Mouse (Mus musculus): Measurements from ENCODE around the gene Catsperz. TPM values are rescaled to one million over a fixed set of nuclear protein-coding genes. Genes with fewer than 3 reads are reported as not detected.

Gene Catsperz
- not detected in 2 replicates for total RNA-seq (2021)
- long read RNA-seq, partial matches to known transcripts, result 0 of 1 reads
- long read RNA-seq, other reads (novel, unspliced or antisense), result 1 of 1 reads

GRCm38 (mm10) chr19:6925307-6925573, at the start of gene Catsperz:
Catsperz (minus strand) TSS chr19:6925380.
- DNase-seq, result no peak

DNA sequence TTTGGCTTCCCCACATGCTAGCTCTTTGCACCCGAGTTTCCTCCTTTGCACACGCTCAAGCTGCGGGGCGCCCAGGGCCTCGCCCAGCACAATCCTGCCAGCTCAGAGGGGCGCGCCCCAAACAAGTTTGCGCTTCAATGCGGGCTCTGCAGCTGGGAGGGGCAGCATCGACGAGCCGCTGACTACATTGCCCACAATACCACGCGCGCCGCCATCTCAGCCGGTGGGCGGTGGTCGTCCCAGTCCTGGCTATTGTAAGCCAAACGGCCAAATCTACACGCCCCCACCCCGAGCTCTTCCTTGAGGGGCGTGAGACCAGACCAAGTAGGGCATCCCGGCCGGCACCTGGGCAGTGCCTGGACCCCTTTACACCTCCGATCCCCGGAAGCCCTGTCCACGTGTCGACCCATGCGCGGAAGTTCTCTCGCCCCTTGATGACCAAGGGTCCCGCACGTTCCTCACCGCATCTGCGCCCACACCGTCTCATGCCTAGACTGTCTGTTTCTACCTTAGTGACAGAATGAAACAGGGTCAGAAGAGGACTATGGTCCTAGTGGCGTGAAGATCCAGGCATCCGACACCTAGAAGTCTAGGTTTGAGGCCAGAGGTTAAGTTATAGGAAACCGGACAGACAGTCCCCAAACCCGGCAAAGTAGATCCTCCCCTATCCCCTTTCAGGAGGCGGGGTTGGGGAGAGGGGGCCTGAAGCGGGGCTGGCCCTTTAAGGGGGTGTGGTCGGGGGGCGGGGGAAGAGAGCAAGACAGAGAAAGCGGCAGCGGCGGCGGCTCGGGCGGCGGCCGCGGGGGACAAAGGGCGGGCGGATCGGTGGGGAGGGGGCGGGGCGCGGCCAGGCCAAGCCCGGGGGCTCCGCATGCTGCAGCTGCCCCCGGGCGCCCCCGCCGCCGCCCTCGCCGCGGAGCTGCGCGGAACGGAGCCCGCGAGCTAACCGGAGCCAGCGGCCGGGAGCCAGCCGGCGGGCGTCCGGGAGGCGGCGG, 49.3 kb upstream of the Catsperz start, which contains the start of gene Ppp1r14b:
Gene Ppp1r14b, plus strand, starts transcription at position 758 of the 995 bp plus-strand sequence.
- DNase-seq, result peak; percentile 87

DNA sequence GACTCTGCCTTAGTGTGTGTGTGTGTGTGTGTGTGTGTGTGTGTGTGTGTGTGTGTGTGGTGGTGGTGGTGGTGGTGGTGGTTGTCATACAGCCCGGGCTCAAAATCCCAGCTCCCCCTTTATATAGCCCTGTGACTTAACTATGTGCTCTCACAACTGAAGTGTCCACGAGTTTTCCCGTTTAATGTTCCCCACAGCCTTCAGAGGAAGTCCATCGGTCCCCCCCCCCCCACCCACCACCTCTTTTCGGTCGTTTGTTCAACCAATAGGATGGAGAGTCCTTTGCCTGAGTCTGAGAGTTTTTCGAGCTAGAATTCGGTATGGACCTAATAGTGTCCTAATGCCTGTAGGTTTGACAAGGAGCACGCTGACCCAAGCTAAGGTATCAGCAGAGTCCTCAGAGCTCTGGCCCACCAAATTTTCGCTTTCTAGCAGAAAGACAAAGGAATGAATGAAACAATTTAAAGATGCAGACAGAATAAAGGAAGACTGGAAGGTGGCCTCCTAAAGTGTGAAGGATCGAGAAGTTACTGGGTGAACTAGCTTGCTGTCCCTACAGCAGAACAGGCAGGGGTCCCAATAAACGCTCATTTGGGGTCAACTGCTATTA, 48.5 kb upstream of the Catsperz start:
- no peak for DNase-seq

- DNase-seq, result no peak
Observed at GRCm38 (mm10) chr19:6972247-6972917, 47.2 kb upstream of the Catsperz start.

- DNase-seq, result no peak
Observed at GRCm38 (mm10) chr19:6971644-6972043, 46.5 kb upstream of the Catsperz start.

- no peak for DNase-seq
Observed at GRCm38 (mm10) chr19:6970460-6971085, 45.4 kb upstream of the Catsperz start.

GRCm38 (mm10) chr19:6969665-6970381, 44.6 kb upstream of the Catsperz start:
- peak; percentile 89 for DNase-seq

GRCm38 (mm10) chr19:6969291-6969664, 44.1 kb upstream of the Catsperz start:
- no peak for DNase-seq

GRCm38 (mm10) chr19:6968491-6969271, 43.5 kb upstream of the Catsperz start:
- no peak for DNase-seq

- DNase-seq, result no peak
Observed at GRCm38 (mm10) chr19:6956461-6956860, 31.3 kb upstream of the Catsperz start.

- no peak for DNase-seq
Observed at GRCm38 (mm10) chr19:6955424-6955823, 30.2 kb upstream of the Catsperz start.

DNA sequence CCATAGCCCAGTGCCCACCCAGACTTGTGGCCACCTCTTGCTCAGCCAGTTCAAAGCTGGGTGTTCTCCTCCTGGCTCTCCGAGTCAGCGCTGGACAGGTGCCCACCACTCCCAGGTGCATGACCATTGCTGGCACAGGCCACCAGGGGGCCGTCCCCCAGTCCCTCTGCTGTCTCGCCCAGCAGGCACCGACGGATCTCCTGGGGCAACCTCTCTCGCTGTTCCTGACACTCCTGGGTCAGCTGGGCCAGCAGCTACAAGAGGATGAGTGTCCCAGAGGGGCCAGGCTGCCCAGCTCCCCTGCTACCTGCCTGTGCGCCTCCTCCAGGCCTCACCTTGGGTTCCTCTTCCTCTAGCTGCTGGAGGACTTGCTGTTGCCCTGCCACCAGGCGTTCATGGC, 28.9 kb upstream of the Catsperz start:
- peak; percentile 65 for DNase-seq

DNA sequence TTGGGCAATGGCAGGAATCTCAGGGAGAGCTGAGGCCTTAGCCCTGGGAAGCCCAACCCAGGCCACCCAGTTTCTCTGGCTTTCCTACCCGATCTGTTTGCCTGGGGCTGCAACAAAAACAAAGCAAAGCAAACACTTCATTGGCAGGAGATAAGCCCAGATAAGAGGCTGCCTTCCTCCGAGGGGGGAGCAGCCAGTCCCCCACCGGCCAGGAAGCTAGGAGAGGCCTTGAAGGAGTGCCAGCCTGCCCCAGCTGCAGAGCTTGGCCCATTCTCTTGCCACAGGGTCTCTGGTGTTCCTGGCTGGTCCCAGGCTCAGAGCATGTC, 27.5 kb upstream of the Catsperz start:
- peak; percentile 73 for DNase-seq

- DNase-seq, result peak; percentile 88
Observed at GRCm38 (mm10) chr19:6951994-6952711, 27.0 kb upstream of the Catsperz start.

- peak; percentile 92 for DNase-seq
Observed at GRCm38 (mm10) chr19:6951381-6951968, 26.3 kb upstream of the Catsperz start.

GRCm38 (mm10) chr19:6950613-6951153, 25.5 kb upstream of the Catsperz start:
- DNase-seq, result peak; percentile 61

DNA sequence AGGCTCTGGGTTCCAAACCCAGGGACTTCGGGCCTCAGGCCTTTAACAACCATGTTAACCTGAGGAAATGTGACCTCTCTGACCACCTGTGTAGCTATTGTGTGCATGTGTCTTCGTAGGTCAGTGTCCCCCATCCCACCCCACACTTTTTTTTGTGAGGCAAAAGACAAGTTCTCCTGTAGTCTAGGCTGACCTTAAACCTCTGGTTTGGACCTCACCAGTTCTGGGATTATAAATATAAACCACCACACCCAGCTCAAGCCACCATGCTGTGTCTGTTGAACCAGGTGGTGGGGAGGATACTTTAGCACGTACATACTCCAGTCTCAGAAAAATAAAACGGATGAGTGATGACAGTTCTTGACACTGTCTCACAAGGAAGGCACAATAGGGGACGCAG, 24.8 kb upstream of the Catsperz start:
- DNase-seq, result no peak

GRCm38 (mm10) chr19:6949532-6949931, 24.4 kb upstream of the Catsperz start:
- no peak for DNase-seq

- no peak for DNase-seq
Observed at GRCm38 (mm10) chr19:6948186-6948585, 23.0 kb upstream of the Catsperz start.

- no peak for DNase-seq
Observed at GRCm38 (mm10) chr19:6947742-6948141, 22.6 kb upstream of the Catsperz start.

Data from adrenal gland, postnatal 25 days (tissue).